Mouse (Mus musculus): ENCODE data around the gene Tmem39a.

Tmem39a gene

GRCm38 (mm10) chr16:38635833-38636390, 77.4 kb downstream of the Tmem39a start:
- no peak for DNase-seq (ENCODE audit: low spot score in 2 of 2)

GRCm38 (mm10) chr16:38636682-38637081, 78.2 kb downstream of the Tmem39a start:
- DNase-seq (ENCODE audit: low spot score in 2 of 2) = no peak

- DNase-seq (ENCODE audit: low spot score in 2 of 2) = no peak
Observed at GRCm38 (mm10) chr16:38637085-38637484, 78.6 kb downstream of the Tmem39a start.
